Mouse (Mus musculus): ENCODE results near the gene Med12l. TPM values are rescaled to one million over a fixed set of nuclear protein-coding genes. Genes with fewer than 3 reads are reported as not detected.

The Med12l gene
- polyA plus RNA-seq, 1 experiment from 2014 or later, result 2.3 TPM

DNA sequence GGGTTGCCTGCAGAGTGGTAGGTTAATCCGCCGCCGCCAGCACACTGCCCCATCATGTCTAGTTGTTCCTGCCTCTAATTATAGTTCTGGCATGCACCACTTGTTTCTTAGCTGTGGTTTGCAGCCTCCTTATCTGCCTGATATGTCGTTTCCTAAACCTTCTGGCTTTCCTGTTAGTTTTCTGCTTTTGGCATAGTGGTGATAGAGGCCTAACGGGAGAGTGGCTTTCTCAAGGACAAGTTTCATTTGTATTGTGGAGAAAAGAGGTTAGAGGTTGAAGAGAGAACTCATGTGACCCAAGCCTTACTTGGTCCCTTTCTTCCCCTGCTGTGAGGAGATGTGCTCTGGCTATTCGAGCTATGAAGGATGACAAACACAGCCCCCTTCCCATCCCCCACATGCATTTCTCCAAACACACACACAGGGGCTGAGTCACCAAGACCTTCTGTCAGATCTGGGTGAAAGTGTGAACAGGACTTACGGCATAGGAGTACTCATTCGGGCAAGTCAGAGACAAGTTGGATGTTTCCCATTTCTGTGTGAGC, 108.4 kb downstream of the Med12l start:
- no peak for DNase-seq (ENCODE audit: low spot score)
- Histone ChIP-seq H3K27ac (replicated peaks) (no peak overlapping the region), H3K27me3 (ENCODE audit: low read depth, poor library complexity, severe bottlenecking) (no peaks in the 10 kb centered on the region), H3K36me3 (peaks cover 9% of the 10 kb centered on the region; the same call in 1 of the 2 replicates), H3K4me3 (no peak overlapping the region), H3K4me1 (no peaks in the 10 kb centered on the region), H3K9me3 (replicated peaks) (no peaks in the 10 kb centered on the region)
- WGBS, result 90% methylated on average over 8 of the region's 8 CpGs

DNA sequence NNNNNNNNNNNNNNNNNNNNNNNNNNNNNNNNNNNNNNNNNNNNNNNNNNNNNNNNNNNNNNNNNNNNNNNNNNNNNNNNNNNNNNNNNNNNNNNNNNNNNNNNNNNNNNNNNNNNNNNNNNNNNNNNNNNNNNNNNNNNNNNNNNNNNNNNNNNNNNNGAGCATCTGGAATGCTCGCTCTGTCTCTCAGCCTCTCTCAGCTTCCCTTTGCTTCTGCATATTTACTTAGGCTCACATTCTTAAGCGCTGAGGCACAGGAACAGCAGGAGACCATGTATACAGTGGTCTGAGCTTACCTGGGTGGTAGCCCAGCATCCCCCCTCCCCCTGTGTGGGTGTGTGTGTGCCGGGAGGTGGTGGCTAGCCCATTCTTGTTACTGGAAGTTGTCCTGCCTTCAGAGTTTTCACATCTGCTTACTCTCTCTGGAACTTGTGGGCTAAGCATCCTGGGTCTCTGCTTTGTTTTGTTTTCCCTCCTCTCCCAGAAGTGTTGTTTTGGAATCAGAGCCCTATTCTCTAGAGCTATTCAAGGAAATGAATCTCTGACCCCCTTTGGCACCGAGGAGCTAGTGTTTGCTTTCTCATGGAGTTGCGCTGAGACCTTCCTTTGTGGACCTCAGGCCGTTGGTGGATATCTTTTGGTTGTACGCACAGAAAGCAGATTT, 115.6 kb downstream of the Med12l start:
- Histone ChIP-seq H3K9me3 (replicated peaks) (no peaks in the 10 kb centered on the region), H3K27ac (replicated peaks) (no peak overlapping the region), H3K4me3 (no peak overlapping the region), H3K4me1 (peaks cover 24% of the 10 kb centered on the region), H3K36me3 (no peaks in the 10 kb centered on the region), H3K27me3 (ENCODE audit: low read depth, poor library complexity, severe bottlenecking) (no peaks in the 10 kb centered on the region)
- DNase-seq (ENCODE audit: low spot score), result no peak
- WGBS, result 28% methylated on average over 7 of the region's 7 CpGs

DNA sequence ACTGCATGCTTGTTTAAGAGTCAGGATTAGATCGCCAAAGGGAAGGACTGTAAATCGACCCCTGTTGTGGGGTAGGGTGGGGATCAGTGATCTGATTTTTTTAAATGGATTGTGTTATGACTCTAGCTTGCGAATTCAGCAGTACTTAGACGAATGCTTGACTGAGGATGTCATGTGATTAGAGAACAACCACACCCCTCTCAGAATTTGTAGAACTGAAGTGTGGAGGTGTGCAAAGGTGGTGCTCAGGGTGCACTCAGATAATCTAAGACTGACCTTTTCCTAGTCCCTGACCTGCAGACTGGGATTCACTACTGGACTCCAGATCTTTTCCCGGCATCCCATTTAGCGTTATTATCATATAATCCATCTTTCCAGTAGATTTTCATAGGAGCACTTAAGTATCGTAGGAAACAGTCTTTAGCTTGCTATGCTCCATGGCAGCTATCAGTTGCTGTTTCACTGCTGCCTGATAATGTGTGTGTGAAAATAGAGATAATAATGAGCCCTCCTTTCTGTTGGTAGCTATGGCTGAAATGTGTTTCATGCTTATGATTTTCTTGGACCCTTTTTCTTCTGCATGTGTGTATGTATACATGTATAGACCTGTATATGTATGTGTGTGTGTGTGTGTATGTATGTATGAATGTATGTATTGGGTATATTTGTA, 116.3 kb downstream of the Med12l start:
- Histone ChIP-seq H3K4me3 (no peak overlapping the region), H3K36me3 (no peaks in the 10 kb centered on the region), H3K27ac (replicated peaks) (no peak overlapping the region), H3K27me3 (ENCODE audit: low read depth, poor library complexity, severe bottlenecking) (no peaks in the 10 kb centered on the region), H3K9me3 (replicated peaks) (no peaks in the 10 kb centered on the region), H3K4me1 (peaks cover 24% of the 10 kb centered on the region)
- DNase-seq (ENCODE audit: low spot score), result no peak
- WGBS, result 68% methylated on average over 7 of the region's 7 CpGs

DNA sequence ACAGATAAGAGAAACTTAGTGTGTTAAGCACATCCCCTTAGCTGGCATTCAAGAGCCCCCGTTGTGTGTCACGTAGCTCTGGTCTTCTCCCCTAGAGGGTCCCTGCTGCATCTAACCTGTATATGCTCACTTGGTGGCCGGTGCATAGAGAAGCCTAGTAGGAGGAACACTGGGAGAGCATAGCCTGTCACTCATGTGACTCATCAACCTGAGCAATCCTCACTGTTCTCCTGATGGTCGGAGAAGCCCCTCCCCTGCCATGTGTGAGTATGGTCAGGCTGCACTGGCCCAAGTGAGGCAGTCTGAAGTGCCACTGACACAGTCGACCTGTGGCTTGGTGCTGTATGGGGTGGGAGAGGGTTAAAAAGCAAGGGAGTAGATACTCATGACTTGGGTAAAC, 119.4 kb downstream of the Med12l start:
- DNase-seq (ENCODE audit: low spot score), result no peak
- WGBS, result 70% methylated on average over 5 of the region's 5 CpGs
- Histone ChIP-seq H3K36me3 (no peaks in the 10 kb centered on the region), H3K27ac (replicated peaks) (no peak overlapping the region), H3K9me3 (replicated peaks) (no peaks in the 10 kb centered on the region), H3K4me3 (no peak overlapping the region), H3K27me3 (ENCODE audit: low read depth, poor library complexity, severe bottlenecking) (no peaks in the 10 kb centered on the region), H3K4me1 (peaks cover 24% of the 10 kb centered on the region)

DNA sequence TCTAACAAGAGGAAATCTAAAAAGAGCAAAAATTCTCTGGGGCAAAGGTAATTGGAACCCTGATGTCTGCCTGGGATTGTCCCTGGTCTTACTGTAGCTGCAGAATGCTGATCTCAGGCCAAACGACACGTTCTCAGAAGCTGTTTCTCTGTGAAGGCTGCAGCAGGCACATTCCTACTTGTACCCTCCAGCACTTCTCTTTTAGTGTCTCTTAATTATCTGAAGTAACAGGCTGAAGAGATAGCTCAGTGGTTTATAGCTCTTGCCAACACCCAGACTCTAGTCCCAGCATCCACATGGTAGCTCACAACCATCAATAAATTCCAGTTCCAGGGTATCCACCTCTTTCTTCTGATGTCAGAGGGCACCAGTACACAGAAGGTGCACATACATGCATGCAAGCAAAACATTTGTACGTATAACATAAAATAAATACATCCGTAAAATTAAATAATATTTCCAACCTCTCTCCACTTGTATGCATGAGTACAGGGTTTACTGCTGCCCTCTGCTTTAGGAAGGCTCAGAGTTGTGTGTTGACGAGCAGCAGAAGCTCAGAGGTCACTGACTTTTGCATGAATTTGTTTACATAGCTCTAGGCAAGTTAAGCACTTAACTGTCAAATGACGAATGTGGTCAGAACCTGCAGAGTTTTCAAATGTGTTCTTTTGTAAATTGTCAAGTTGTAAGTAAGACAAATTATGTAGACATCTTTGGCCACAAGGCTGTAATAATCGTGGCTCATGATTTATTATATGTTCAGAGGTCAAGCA, 120.3 kb downstream of the Med12l start:
- no peak overlapping the region for H3K4me3 ChIP-seq
- peaks cover 23% of the 10 kb centered on the region for H3K4me1 ChIP-seq
- no peaks in the 10 kb centered on the region for H3K36me3 ChIP-seq
- H3K27me3 ChIP-seq (ENCODE audit: low read depth, poor library complexity, severe bottlenecking), result no peaks in the 10 kb centered on the region
- no peak overlapping the region for H3K27ac ChIP-seq (replicated peaks)
- WGBS, result 76% methylated on average over 7 of the region's 7 CpGs
- DNase-seq (ENCODE audit: low spot score), result no peak
- H3K9me3 ChIP-seq (replicated peaks), result no peaks in the 10 kb centered on the region

DNA sequence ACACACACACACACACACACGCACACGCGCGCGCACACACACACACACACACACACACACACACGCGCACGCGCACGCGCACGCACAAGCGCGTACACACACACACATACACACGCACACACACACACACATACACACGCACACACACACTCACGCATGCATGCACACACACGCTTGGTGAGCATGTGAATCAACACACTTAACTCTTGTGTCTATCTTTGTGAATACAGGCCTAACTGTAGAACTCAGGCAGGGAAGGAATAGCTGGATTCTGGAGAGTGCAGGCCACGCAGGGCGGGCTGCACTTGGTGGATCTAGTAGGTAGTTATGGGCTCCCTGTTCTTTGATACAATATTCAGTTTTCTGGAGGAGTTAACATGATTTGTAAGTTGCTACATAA, 123.1 kb downstream of the Med12l start:
- Histone ChIP-seq H3K27ac (replicated peaks) (no peak overlapping the region), H3K27me3 (ENCODE audit: low read depth, poor library complexity, severe bottlenecking) (no peaks in the 10 kb centered on the region), H3K9me3 (replicated peaks) (no peaks in the 10 kb centered on the region), H3K36me3 (peaks cover 2% of the 10 kb centered on the region; the same call in 1 of the 2 replicates), H3K4me3 (no peak overlapping the region), H3K4me1 (0 out of 2 replicates have a peak, but pooled peaks cover 8% of the 10 kb centered on the region)
- DNase-seq (ENCODE audit: low spot score), result no peak
- 83% methylated on average over 20 of the region's 20 CpGs for WGBS

DNA sequence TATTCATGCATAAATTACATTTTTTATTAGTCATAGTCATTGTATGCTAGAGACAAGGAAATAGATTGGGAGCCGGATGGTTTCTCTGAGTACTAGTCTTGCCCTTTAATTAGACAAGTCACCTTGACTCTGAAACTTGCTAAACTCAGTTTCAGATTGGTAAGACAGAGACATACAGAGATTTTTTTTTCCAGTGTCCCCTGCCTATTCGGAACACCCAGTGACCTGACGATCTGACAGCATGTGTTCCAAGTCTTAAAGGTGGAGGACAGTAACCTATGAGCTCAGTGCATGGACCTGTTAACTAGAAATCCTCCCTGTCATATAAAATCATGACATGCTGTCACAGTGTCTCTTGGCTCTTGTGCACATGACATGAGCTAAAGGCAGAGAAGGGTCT, 123.9 kb downstream of the Med12l start:
- Histone ChIP-seq H3K4me1 (0 out of 2 replicates have a peak, but pooled peaks cover 8% of the 10 kb centered on the region), H3K4me3 (no peak overlapping the region), H3K36me3 (peaks cover 2% of the 10 kb centered on the region; the same call in 1 of the 2 replicates), H3K27ac (replicated peaks) (no peak overlapping the region), H3K9me3 (replicated peaks) (no peaks in the 10 kb centered on the region), H3K27me3 (ENCODE audit: low read depth, poor library complexity, severe bottlenecking) (no peaks in the 10 kb centered on the region)
- WGBS, result 78% methylated on average over 3 of the region's 3 CpGs
- DNase-seq (ENCODE audit: low spot score), result no peak

DNA sequence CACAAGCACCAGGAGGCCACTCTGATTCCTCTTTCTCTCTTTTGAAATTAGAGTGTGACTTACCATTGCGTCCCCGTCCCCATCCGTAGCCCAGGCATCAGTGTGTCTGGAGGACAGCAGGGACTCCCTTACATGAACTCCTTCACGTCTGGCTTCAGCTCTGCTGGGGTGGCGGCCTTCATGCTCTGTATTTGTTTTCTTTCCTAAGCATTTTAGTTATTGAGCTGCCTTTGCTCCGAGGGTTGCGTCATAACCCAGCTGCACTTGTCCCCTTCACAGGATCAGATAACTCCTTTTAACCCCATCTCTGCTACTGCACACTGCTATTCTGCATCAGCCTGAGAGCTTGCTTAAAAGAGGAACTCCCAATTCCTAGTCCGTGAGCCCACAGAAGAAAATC, 124.8 kb downstream of the Med12l start:
- no peak for DNase-seq (ENCODE audit: low spot score)

DNA sequence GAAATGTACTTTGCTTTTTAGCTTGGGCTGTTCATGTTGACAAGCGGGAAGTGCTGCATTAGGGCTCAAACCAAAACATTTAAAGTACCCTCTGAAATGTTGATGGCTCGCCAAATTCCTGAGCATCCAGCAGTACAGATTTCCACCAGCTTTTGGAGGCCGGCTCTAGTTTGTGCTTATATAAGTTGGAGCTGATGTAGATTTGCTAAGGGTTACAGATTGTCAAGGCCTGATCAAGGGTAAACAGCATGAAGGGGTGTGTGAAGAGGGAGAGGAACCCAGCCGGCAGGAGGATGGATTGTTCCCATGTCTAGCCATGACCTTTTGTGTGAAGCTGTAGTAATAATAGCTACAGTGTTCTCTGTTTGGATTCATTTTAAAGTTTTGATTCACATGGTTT, 125.5 kb downstream of the Med12l start:
- Histone ChIP-seq H3K27me3 (ENCODE audit: low read depth, poor library complexity, severe bottlenecking) (no peaks in the 10 kb centered on the region), H3K36me3 (peaks cover 2% of the 10 kb centered on the region; the same call in 1 of the 2 replicates), H3K4me1 (peaks cover 4% of the 10 kb centered on the region), H3K27ac (replicated peaks) (no peak overlapping the region), H3K9me3 (replicated peaks) (no peaks in the 10 kb centered on the region), H3K4me3 (no peak overlapping the region)
- 85% methylated on average over 4 of the region's 4 CpGs for WGBS
- no peak for DNase-seq (ENCODE audit: low spot score)

More for the DNA sequence above, 124.8 kb downstream of the Med12l start:
- H3K27ac ChIP-seq (replicated peaks), result no peak overlapping the region
- no peaks in the 10 kb centered on the region for H3K27me3 ChIP-seq (ENCODE audit: low read depth, poor library complexity, severe bottlenecking)
- H3K4me3 ChIP-seq, result no peak overlapping the region
- 0 out of 2 replicates have a peak, but pooled peaks cover 6% of the 10 kb centered on the region for H3K4me1 ChIP-seq
- peaks cover 2% of the 10 kb centered on the region; the same call in 1 of the 2 replicates for H3K36me3 ChIP-seq
- no peaks in the 10 kb centered on the region for H3K9me3 ChIP-seq (replicated peaks)
- WGBS, result 67% methylated on average over 8 of the region's 8 CpGs

DNA sequence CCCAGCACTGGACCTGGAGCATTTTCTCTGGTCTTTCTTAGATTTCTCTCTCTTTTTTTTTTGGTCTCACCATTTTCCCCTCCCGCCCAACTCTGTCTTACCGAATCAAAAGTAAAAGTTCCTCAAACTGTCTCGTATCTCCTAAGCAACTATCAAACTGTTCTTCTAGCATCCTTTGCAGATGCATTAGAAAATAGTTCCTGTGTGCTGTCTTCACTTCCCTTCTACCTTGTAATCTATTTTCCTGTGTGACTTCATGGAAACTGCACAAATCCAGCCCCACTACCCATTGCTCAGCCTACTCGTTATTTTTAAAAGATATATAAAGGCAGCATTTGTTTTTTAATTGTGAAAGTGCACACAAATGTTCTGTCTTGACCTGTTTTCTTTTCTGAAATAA, 126.3 kb downstream of the Med12l start:
- Histone ChIP-seq H3K4me3 (no peak overlapping the region), H3K9me3 (replicated peaks) (no peaks in the 10 kb centered on the region), H3K27me3 (ENCODE audit: low read depth, poor library complexity, severe bottlenecking) (no peaks in the 10 kb centered on the region), H3K4me1 (peaks cover 6% of the 10 kb centered on the region), H3K27ac (replicated peaks) (no peak overlapping the region), H3K36me3 (peaks cover 2% of the 10 kb centered on the region; the same call in 1 of the 2 replicates)
- WGBS, result 91% methylated on average over 4 of the region's 4 CpGs
- no peak for DNase-seq (ENCODE audit: low spot score)

DNA sequence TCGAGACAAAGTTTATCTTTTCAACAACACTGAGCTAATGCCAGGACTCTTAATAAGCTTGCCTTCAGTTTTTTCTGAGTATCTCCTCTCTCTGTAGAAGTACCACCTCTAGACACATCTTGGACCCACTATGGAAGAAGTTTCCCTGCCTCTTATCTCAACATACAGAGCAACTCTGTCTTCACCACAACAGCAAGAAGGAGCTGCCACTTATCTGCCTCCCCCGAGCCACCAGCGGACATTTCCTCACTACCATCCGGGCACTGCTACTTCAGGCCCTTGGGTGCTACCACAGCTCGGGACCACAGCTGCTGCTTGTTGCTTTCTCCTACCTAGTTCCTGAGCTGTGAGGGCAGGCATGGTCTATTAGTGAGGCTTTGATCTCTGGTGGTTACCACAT, 127.6 kb downstream of the Med12l start:
- Histone ChIP-seq H3K27me3 (ENCODE audit: low read depth, poor library complexity, severe bottlenecking) (no peaks in the 10 kb centered on the region), H3K27ac (replicated peaks) (no peak overlapping the region), H3K4me1 (peaks cover 6% of the 10 kb centered on the region), H3K36me3 (peaks cover 2% of the 10 kb centered on the region; the same call in 1 of the 2 replicates), H3K4me3 (no peak overlapping the region), H3K9me3 (replicated peaks) (no peaks in the 10 kb centered on the region)
- no peak for DNase-seq (ENCODE audit: low spot score)
- WGBS, result 89% methylated on average over 5 of the region's 5 CpGs

DNA sequence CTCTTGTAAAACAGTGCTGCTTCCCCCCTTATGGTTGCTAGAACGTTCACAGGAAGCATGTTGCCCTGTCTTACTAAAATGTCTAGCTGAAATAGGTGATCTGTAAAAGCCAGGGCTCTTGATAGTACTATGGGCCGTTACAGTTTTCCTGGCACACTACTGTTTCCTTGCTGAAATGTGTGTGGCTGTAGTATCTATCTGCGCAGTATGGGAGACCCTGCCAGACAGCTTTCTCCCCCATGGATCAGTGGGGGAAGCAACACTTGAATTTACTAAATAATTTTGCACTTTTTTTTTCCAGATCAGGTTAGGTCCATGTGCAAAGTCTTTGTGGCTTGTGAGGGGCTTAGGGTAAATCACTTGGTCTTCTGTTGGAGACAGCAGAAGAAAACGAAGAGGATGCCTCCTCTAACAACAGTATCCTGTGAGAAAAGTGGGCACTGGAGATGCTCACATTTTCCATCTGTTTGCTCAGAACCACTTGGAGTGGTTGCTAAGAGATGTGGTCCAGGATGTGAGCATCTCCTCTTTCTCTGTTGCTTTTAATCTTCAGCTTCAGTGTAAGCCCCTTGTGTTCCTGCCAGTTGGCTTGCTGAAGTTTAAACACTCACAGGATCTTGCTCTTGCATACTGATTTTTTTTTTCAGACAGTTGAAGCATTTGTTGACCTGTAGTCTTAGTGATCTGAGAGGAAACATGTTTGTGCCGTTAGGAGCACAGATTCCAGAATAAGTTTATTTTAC, 130.5 kb downstream of the Med12l start:
- Histone ChIP-seq H3K9me3 (replicated peaks) (no peaks in the 10 kb centered on the region), H3K27ac (replicated peaks) (no peak overlapping the region; the same call in 1 of the 2 replicates), H3K4me1 (peaks cover 6% of the 10 kb centered on the region), H3K36me3 (peaks cover 2% of the 10 kb centered on the region; the same call in 1 of the 2 replicates), H3K27me3 (ENCODE audit: low read depth, poor library complexity, severe bottlenecking) (no peaks in the 10 kb centered on the region), H3K4me3 (no peak overlapping the region)
- no peak for DNase-seq (ENCODE audit: low spot score)
- 74% methylated on average over 5 of the region's 5 CpGs for WGBS

Data from midbrain, embryonic 10.5 days (tissue).